Mouse (Mus musculus) yolk sac, embryonic 10.5 days (tissue): ENCODE measurements around the gene Neu1.

Experiments used
- DNase-seq: peaks from one replicate; pipeline ENCODE4 v3.0.0-alpha.2; 2017; ENCODE audit warnings: low spot score

Gene Neu1

GRCm38 (mm10) chr17:34902895-34903294 is 28.2 kb upstream of the Neu1 start:
- peak; percentile 76 for DNase-seq

GRCm38 (mm10) chr17:34910982-34911381 is 20.1 kb upstream of the Neu1 start:
- DNase-seq: no peak

GRCm38 (mm10) chr17:34911945-34912351 is 19.1 kb upstream of the Neu1 start:
- DNase-seq: peak; percentile 81

GRCm38 (mm10) chr17:34913930-34914665 is 17.0 kb upstream of the Neu1 start, which contains the start of gene Slc44a4:
Gene Slc44a4 (plus strand): TSS chr17:34914466.
- peak; percentile 68 for DNase-seq

GRCm38 (mm10) chr17:34915410-34915831 is 15.6 kb upstream of the Neu1 start:
- peak; percentile 84 for DNase-seq

GRCm38 (mm10) chr17:34916316-34916715 is 14.7 kb upstream of the Neu1 start:
- no peak for DNase-seq

GRCm38 (mm10) chr17:34917188-34917587 is 13.9 kb upstream of the Neu1 start:
- no peak for DNase-seq

- no peak for DNase-seq
These were observed 8.1 kb upstream of the Neu1 start for GRCm38 (mm10) chr17:34922939-34923338.

GRCm38 (mm10) chr17:34924258-34924657 is 6.8 kb upstream of the Neu1 start:
- DNase-seq: no peak

GRCm38 (mm10) chr17:34927306-34928019 is 3.6 kb upstream of the Neu1 start:
- DNase-seq: no peak

GRCm38 (mm10) chr17:34928841-34929240 is 2.2 kb upstream of the Neu1 start:
- DNase-seq: no peak

GRCm38 (mm10) chr17:34931735-34932098 is 664 bp downstream of the Neu1 start:
- no peak for DNase-seq

- DNase-seq: no peak
These were observed 1.2 kb downstream of the Neu1 start for GRCm38 (mm10) chr17:34932287-34932686.

GRCm38 (mm10) chr17:34934031-34934430 is 3.0 kb downstream of the Neu1 start:
- DNase-seq: no peak

- DNase-seq: no peak
These were observed 3.8 kb downstream of the Neu1 start for GRCm38 (mm10) chr17:34934830-34935229.

- DNase-seq: no peak
These were observed 7.0 kb downstream of the Neu1 start for GRCm38 (mm10) chr17:34937960-34938505.

- DNase-seq: no peak
These were observed 10.4 kb downstream of the Neu1 start for GRCm38 (mm10) chr17:34941344-34942041.

- no peak for DNase-seq
These were observed 12.2 kb downstream of the Neu1 start for GRCm38 (mm10) chr17:34943128-34943815.

- DNase-seq: no peak
These were observed 13.3 kb downstream of the Neu1 start for GRCm38 (mm10) chr17:34944362-34944761.

GRCm38 (mm10) chr17:34946486-34947140 is 15.6 kb downstream of the Neu1 start:
- no peak for DNase-seq

GRCm38 (mm10) chr17:34947606-34948005 is 16.6 kb downstream of the Neu1 start:
- no peak for DNase-seq
